Mouse (Mus musculus): ENCODE data around the gene Slc36a1. TPM values are rescaled to one million over a fixed set of nuclear protein-coding genes. Genes with fewer than 3 reads are reported as not detected.

The Slc36a1 gene
- total and polyA plus RNA-seq, 3 experiments, result 11.4 to 13.2 (median 11.4) TPM

DNA sequence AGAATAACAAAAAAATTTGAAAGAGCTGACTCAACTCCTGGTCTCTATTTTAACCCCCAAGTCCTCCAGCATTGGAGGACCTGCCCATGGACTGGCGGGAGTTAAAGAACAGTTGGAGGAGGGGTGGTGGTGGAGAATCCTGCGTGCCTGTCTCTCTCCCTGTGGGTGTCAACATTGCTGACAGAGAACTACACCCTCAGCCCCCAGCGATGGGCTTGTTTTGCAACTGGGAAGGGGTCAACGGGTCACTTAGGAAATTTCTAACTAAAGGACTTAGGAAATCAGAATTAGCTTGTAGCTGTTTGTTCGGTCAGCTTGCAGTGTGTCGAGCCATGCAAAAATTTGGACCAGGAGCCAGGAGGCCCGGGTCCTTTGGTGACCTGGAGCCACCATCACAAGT lies 21.0 kb upstream of the Slc36a1 start:
- no peak overlapping the region for H3K27ac ChIP-seq
- TF ChIP-seq EP300 (IDR thresholded peaks at IDR 0.05; ENCODE audit: insufficient read depth, low read depth, low read length) (no peak), POLR2A (IDR thresholded peaks at IDR 0.05; ENCODE audit: insufficient read depth, low read depth, low read length) (no peak), CTCF (IDR thresholded peaks at IDR 0.05) (no peak)
- no peaks in the 10 kb centered on the region for H3K27me3 ChIP-seq (ENCODE audit: control insufficient read depth, insufficient read depth, low read length)
- intact Hi-C loops (cut with DNase I), result no loop called here
- DNase-seq, result no peak
- no peak overlapping the region for H3K9ac ChIP-seq (ENCODE audit: low read depth, low read length)
- H3K79me2 ChIP-seq (replicated peaks; ENCODE audit: control insufficient read depth, insufficient read depth, low read length), result no peaks in the 10 kb centered on the region
- no peaks in the 10 kb centered on the region for H3K36me3 ChIP-seq (ENCODE audit: control insufficient read depth, insufficient read depth, low read length)
- 50% methylated on average over 7 of the region's 7 CpGs for WGBS
- peaks cover 4% of the 10 kb centered on the region for H3K4me1 ChIP-seq (ENCODE audit: control insufficient read depth, insufficient read depth, low read length)
- H3K4me3 ChIP-seq, result no peak overlapping the region

DNA sequence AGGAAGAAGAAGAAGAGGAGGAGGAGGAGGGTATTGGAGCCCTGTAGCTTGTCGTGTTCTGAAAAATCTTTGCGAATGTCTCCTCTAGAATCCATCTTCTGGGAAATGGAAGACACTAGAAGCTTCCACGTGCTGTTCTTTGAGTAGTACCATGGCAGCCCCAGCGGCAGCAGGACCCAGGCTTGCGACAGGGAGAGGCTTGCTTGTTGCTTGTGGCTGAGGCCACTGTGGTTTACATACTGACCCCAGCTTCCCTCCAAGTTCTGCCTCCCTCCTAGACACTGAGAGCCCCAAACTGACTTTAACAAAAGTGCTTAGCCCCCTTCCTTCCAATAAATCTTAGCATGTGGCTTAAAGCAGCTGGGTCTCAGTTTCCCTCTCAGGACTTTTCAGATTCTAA lies 19.9 kb upstream of the Slc36a1 start:
- Histone ChIP-seq H3K4me3 (no peak overlapping the region), H3K27ac (no peak overlapping the region), H3K27me3 (ENCODE audit: control insufficient read depth, insufficient read depth, low read length) (no peaks in the 10 kb centered on the region), H3K36me3 (ENCODE audit: control insufficient read depth, insufficient read depth, low read length) (no peaks in the 10 kb centered on the region), H3K4me1 (ENCODE audit: control insufficient read depth, insufficient read depth, low read length) (peaks cover 4% of the 10 kb centered on the region), H3K9ac (ENCODE audit: low read depth, low read length) (no peak overlapping the region), H3K79me2 (replicated peaks; ENCODE audit: control insufficient read depth, insufficient read depth, low read length) (no peaks in the 10 kb centered on the region)
- no peak for DNase-seq
- intact Hi-C loops (cut with DNase I), result no loop called here
- TF ChIP-seq CTCF (IDR thresholded peaks at IDR 0.05) (no peak), EP300 (IDR thresholded peaks at IDR 0.05; ENCODE audit: insufficient read depth, low read depth, low read length) (no peak), POLR2A (IDR thresholded peaks at IDR 0.05; ENCODE audit: insufficient read depth, low read depth, low read length) (no peak)
- WGBS, result 83% methylated on average over 5 of the region's 5 CpGs

- Histone ChIP-seq H3K27me3 (ENCODE audit: control insufficient read depth, insufficient read depth, low read length) (no peaks in the 10 kb centered on the region), H3K27ac (no peak within 1 kb of the TSS), H3K36me3 (ENCODE audit: control insufficient read depth, insufficient read depth, low read length) (no peaks in the 10 kb centered on the region), H3K9ac (ENCODE audit: low read depth, low read length) (no peak within 1 kb of the TSS; the same call in 1 of the 2 replicates), H3K4me3 (peak within 1 kb of the TSS; percentile 18; the same call in 1 of the 2 replicates), H3K4me1 (ENCODE audit: control insufficient read depth, insufficient read depth, low read length) (peaks cover 4% of the 10 kb centered on the region), H3K79me2 (replicated peaks; ENCODE audit: control insufficient read depth, insufficient read depth, low read length) (no peaks in the 10 kb centered on the region)
- intact Hi-C loops (cut with DNase I), result no loop called here
- peak in 1 of 2 experiments; percentile 31 for DNase-seq
- TF ChIP-seq POLR2A (IDR thresholded peaks at IDR 0.05; ENCODE audit: insufficient read depth, low read depth, low read length) (peak; percentile 42; the same call in 1 of the 2 replicates), CTCF (IDR thresholded peaks at IDR 0.05) (no peak)
- whole genome bisulfite sequencing, result 34% methylated on average over 10 of the region's 10 CpGs
Measured at GRCm38 (mm10) chr11:55184733-55185291, 19.3 kb upstream of the Slc36a1 start, which contains the start of gene Slc36a2. Gene Slc36a2 (minus strand): TSS chr11:55185077.

- WGBS, result 48% methylated on average over 4 of the region's 4 CpGs
- H3K4me3 ChIP-seq, result no peak overlapping the region
- peaks cover 4% of the 10 kb centered on the region for H3K4me1 ChIP-seq (ENCODE audit: control insufficient read depth, insufficient read depth, low read length)
- intact Hi-C loops (cut with DNase I), result no loop called here
- H3K36me3 ChIP-seq (ENCODE audit: control insufficient read depth, insufficient read depth, low read length), result no peaks in the 10 kb centered on the region
- no peak overlapping the region for H3K9ac ChIP-seq (ENCODE audit: low read depth, low read length)
- TF ChIP-seq POLR2A (IDR thresholded peaks at IDR 0.05; ENCODE audit: insufficient read depth, low read depth, low read length) (0 out of 2 replicates have a peak, but pooled peaks have one; percentile 14), CTCF (IDR thresholded peaks at IDR 0.05) (no peak), EP300 (IDR thresholded peaks at IDR 0.05; ENCODE audit: insufficient read depth, low read depth, low read length) (peak; percentile 66; the same call in 1 of the 2 replicates)
- no peaks in the 10 kb centered on the region for H3K27me3 ChIP-seq (ENCODE audit: control insufficient read depth, insufficient read depth, low read length)
- peak in 1 of 2 experiments; percentile 48 for DNase-seq
- H3K79me2 ChIP-seq (replicated peaks; ENCODE audit: control insufficient read depth, insufficient read depth, low read length), result no peaks in the 10 kb centered on the region
- H3K27ac ChIP-seq, result peak overlapping the region; percentile 55
Measured at GRCm38 (mm10) chr11:55187292-55187691, 16.9 kb upstream of the Slc36a1 start.

DNA sequence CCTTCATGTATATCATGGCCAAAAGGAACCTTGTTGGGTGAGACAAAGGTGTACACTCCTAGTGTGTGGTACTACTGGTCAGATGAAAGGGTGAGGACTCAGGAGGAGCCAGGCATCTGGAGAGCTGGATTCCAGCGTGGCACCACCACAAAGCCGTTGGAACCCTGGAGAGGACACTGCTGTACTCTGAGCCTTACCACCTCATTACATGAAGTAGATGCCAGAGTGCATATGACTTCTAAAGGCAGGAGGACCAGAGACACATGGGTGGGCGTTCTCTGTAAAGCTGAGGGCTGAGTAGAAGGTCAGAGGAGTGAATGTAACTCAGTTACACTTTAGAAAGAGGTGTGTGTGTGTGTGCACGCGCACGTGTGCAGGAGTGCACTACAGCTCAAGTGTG lies 16.4 kb upstream of the Slc36a1 start:
- DNase-seq, result no peak
- Histone ChIP-seq H3K27ac (peak overlapping the region; percentile 39), H3K4me3 (no peak overlapping the region)

DNA sequence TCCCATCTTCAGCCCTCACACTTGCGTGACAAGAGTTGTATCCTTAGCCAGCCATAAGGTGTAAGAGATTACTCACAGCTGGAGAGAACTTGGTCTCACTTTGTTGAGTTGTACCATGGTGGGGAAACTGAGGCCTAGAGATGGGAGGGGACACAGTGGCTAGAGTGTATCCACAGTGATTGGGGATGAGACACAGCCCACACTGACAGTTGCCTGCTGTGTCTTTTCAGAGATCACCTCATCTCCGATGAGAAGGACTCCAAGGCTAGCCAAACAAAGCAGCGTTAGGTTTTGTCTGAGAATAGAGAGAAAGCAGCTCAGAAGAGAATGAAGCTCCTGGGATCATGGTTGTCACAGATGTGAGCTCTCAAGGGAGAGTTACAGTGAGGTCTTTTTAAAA lies 13.9 kb upstream of the Slc36a1 start:
- intact Hi-C loops (cut with DNase I), result no loop called here
- no peak for TF ChIP-seq CTCF (IDR thresholded peaks at IDR 0.05)
- no peak for TF ChIP-seq POLR2A (IDR thresholded peaks at IDR 0.05; ENCODE audit: insufficient read depth, low read depth, low read length)
- TF ChIP-seq EP300 (IDR thresholded peaks at IDR 0.05; ENCODE audit: insufficient read depth, low read depth, low read length), result no peak

More for the DNA sequence above, 16.4 kb upstream of the Slc36a1 start:
- peaks cover 4% of the 10 kb centered on the region for H3K4me1 ChIP-seq (ENCODE audit: control insufficient read depth, insufficient read depth, low read length)
- no peaks in the 10 kb centered on the region for H3K79me2 ChIP-seq (replicated peaks; ENCODE audit: control insufficient read depth, insufficient read depth, low read length)
- H3K36me3 ChIP-seq (ENCODE audit: control insufficient read depth, insufficient read depth, low read length), result no peaks in the 10 kb centered on the region
- intact Hi-C loops (cut with DNase I), result no loop called here
- H3K27me3 ChIP-seq (ENCODE audit: control insufficient read depth, insufficient read depth, low read length), result no peaks in the 10 kb centered on the region
- no peak for TF ChIP-seq CTCF (IDR thresholded peaks at IDR 0.05)
- no peak for TF ChIP-seq POLR2A (IDR thresholded peaks at IDR 0.05; ENCODE audit: insufficient read depth, low read depth, low read length)
- no peak for TF ChIP-seq EP300 (IDR thresholded peaks at IDR 0.05; ENCODE audit: insufficient read depth, low read depth, low read length)
- no peak overlapping the region for H3K9ac ChIP-seq (ENCODE audit: low read depth, low read length)
- 74% methylated on average over 6 of the region's 6 CpGs for WGBS

More for the DNA sequence above, 13.9 kb upstream of the Slc36a1 start:
- no peak for DNase-seq
- H3K4me3 ChIP-seq, result no peak overlapping the region
- H3K79me2 ChIP-seq (replicated peaks; ENCODE audit: control insufficient read depth, insufficient read depth, low read length), result no peaks in the 10 kb centered on the region
- no peaks in the 10 kb centered on the region for H3K36me3 ChIP-seq (ENCODE audit: control insufficient read depth, insufficient read depth, low read length)
- peaks cover 4% of the 10 kb centered on the region for H3K4me1 ChIP-seq (ENCODE audit: control insufficient read depth, insufficient read depth, low read length)
- no peak overlapping the region for H3K27ac ChIP-seq
- 66% methylated on average over 3 of the region's 3 CpGs for WGBS
- H3K9ac ChIP-seq (ENCODE audit: low read depth, low read length), result no peak overlapping the region
- H3K27me3 ChIP-seq (ENCODE audit: control insufficient read depth, insufficient read depth, low read length), result no peaks in the 10 kb centered on the region
